ENCODE assay signal across 8 mouse cellular contexts in genomic region chr11:70238591-70239440, GRCm38 (mm10). TPM values are rescaled to one million over a fixed set of nuclear protein-coding genes. Genes with fewer than 3 reads are reported as not detected.
DNase-seq lines count a peak whose midpoint lies in the region; ATAC-seq and TF ChIP-seq lines count a peak whose summit lies in the region.

No protein-coding gene starts in this region.

- H3K9me3 ChIP-seq in embryonic facial prominence, embryonic 13.5 days: no peaks in the 10 kb centered on the region
- H3K9me3 ChIP-seq in intestine, embryonic 15.5 days: no peaks in the 10 kb centered on the region
- no peaks in the 10 kb centered on the region for H3K9me3 ChIP-seq in lung, postnatal 0 days (ENCODE audit: low read length)

- H3ac ChIP-seq in C2C12 (ENCODE audit: control insufficient read depth, insufficient read length, low read depth): peak overlapping the region; percentile 96

- peaks cover 45% of the 10 kb centered on the region for H3K4me1 ChIP-seq in embryonic facial prominence, embryonic 13.5 days
- H3K4me1 ChIP-seq in intestine, embryonic 15.5 days (replicated peaks): peaks cover 15% of the 10 kb centered on the region; the same call in 1 of the 2 replicates
- peaks cover 16% of the 10 kb centered on the region for H3K4me1 ChIP-seq in lung, postnatal 0 days (ENCODE audit: insufficient read depth, low read depth, low read length)

- DNase-seq in cerebellum, adult 11 months: peak; percentile 28
- no peak for DNase-seq in cerebellum, adult 8-10 months
- DNase-seq in lung, postnatal 0 days (ENCODE audit: low spot score): peak; percentile 61
- no peak for DNase-seq in adrenal gland, postnatal 25 days

- ATAC-seq in embryonic facial prominence, embryonic 13.5 days (ENCODE audit: insufficient number of reproducible peaks, insufficient read depth, low FRiP score, low TSS enrichment, low read depth): no peak
- no peak for ATAC-seq in intestine, embryonic 15.5 days
- no peak for ATAC-seq in lung, postnatal 0 days
- ATAC-seq in megakaryocyte-erythroid progenitor cell, adult 5-6 weeks (replicated peaks; ENCODE audit: low FRiP score, low TSS enrichment, poor library complexity, severe bottlenecking): no peak

- H3K79me2 ChIP-seq in C2C12 (ENCODE audit: control insufficient read depth, insufficient read depth): peaks cover 31% of the 10 kb centered on the region

- 13% methylated on average over 23 of the region's 23 CpGs for WGBS in embryonic facial prominence, embryonic 13.5 days
- WGBS in intestine, embryonic 15.5 days: 11% methylated on average over 23 of the region's 23 CpGs
- 8% methylated on average over 23 of the region's 23 CpGs for WGBS in lung, postnatal 0 days

- no peaks in the 10 kb centered on the region for H3K27me3 ChIP-seq in C2C12 (ENCODE audit: control insufficient read depth, insufficient read depth, insufficient read length)
- H3K27me3 ChIP-seq in embryonic facial prominence, embryonic 13.5 days: no peaks in the 10 kb centered on the region
- no peaks in the 10 kb centered on the region for H3K27me3 ChIP-seq in intestine, embryonic 15.5 days (replicated peaks)
- H3K27me3 ChIP-seq in lung, postnatal 0 days (replicated peaks; ENCODE audit: insufficient read depth, low read length): no peaks in the 10 kb centered on the region

- peaks cover 18% of the 10 kb centered on the region for H3K79me3 ChIP-seq in C2C12 (ENCODE audit: low read depth)

- peak overlapping the region; percentile 87 for H3K9ac ChIP-seq in embryonic facial prominence, embryonic 13.5 days
- peak overlapping the region; percentile 94 for H3K9ac ChIP-seq in intestine, embryonic 15.5 days
- H3K9ac ChIP-seq in lung, postnatal 0 days (replicated peaks; ENCODE audit: low read depth): peak overlapping the region; percentile 84

- peak overlapping the region; percentile 83 for H3K4me2 ChIP-seq in embryonic facial prominence, embryonic 13.5 days
- H3K4me2 ChIP-seq in intestine, embryonic 15.5 days (replicated peaks): peak overlapping the region; percentile 69
- H3K4me2 ChIP-seq in lung, postnatal 0 days (replicated peaks; ENCODE audit: low read depth, low read length): peak overlapping the region; percentile 69

- TF ChIP-seq EP300 in lung, postnatal 0 days (IDR thresholded peaks at IDR 0.05): no peak

- H3K4me3 ChIP-seq in C2C12 (ENCODE audit: insufficient read depth, poor library complexity, severe bottlenecking): peak overlapping the region; percentile 84
- H3K4me3 ChIP-seq in embryonic facial prominence, embryonic 13.5 days: peak overlapping the region; percentile 81
- H3K4me3 ChIP-seq in intestine, embryonic 15.5 days (replicated peaks): peak overlapping the region; percentile 92
- H3K4me3 ChIP-seq in lung, postnatal 0 days (ENCODE audit: low read depth, low read length): peak overlapping the region; percentile 72

- no peak for TF ChIP-seq CTCF in C2C12 (IDR thresholded peaks at IDR 0.05; ENCODE audit: control insufficient read depth, insufficient read depth, insufficient read length)
- no peak for TF ChIP-seq CTCF in lung, postnatal 0 days (IDR thresholded peaks at IDR 0.05)

- H3K36me3 ChIP-seq in C2C12 (ENCODE audit: control insufficient read depth, insufficient read depth): peaks cover 11% of the 10 kb centered on the region
- peaks cover 15% of the 10 kb centered on the region for H3K36me3 ChIP-seq in embryonic facial prominence, embryonic 13.5 days
- no peaks in the 10 kb centered on the region for H3K36me3 ChIP-seq in intestine, embryonic 15.5 days
- H3K36me3 ChIP-seq in lung, postnatal 0 days (ENCODE audit: insufficient read depth, low read length): no peaks in the 10 kb centered on the region

- peak overlapping the region; percentile 93 for H3K27ac ChIP-seq in embryonic facial prominence, embryonic 13.5 days
- H3K27ac ChIP-seq in intestine, embryonic 15.5 days: peak overlapping the region; percentile 89
- peak overlapping the region; percentile 95 for H3K27ac ChIP-seq in lung, postnatal 0 days (ENCODE audit: low read length)

TF ChIP-seq in C2C12, 6 proteins besides CTCF, POLR2A, EP300 and RAD21:
- TF ChIP-seq FOSL1 (IDR thresholded peaks at IDR 0.05; ENCODE audit: insufficient read depth, low read length, poor library complexity, severe bottlenecking): no peak
- no peak for TF ChIP-seq MAX (IDR thresholded peaks at IDR 0.05)
- TF ChIP-seq MYOD1 (IDR thresholded peaks at IDR 0.05; ENCODE audit: control insufficient read depth, insufficient read length, low read depth): no peak
- TF ChIP-seq USF1 (IDR thresholded peaks at IDR 0.05; ENCODE audit: low read depth): no peak
- TF ChIP-seq MYOG (IDR thresholded peaks at IDR 0.05; ENCODE audit: control insufficient read depth, extremely low read depth, insufficient read length): no peak
- TF ChIP-seq CEBPB (IDR thresholded peaks at IDR 0.05; ENCODE audit: low read depth): no peak
TF ChIP-seq in C2C12: peak in this region for 0.

RNA-seq across cellular contexts. Expression of gene Gm21988, which starts 0.8 kb away (rescaled TPM):
- 10.8 TPM for polyA plus RNA-seq in C2C12 (2012; fragmentation: generic; extraction: Trizol)
- 11.7 and 13.9 TPM in 2 replicates for polyA plus RNA-seq in embryonic facial prominence, embryonic 13.5 days (2015; fragmentation: Nextera tagmentation; extraction: Ambion mirVana)
- 8.8 and 10.6 TPM in 2 replicates for polyA plus RNA-seq in intestine, embryonic 15.5 days (2015; fragmentation: Nextera tagmentation; extraction: Ambion mirVana)
- 11.0 and 15.3 TPM in 2 replicates for polyA plus RNA-seq in lung, postnatal 0 days (2015; fragmentation: Nextera tagmentation; extraction: Ambion mirVana)
- 5.4 and 9.6 TPM in 2 replicates for total RNA-seq in megakaryocyte-erythroid progenitor cell, adult 5-6 weeks (2014; fragmentation: Nextera tagmentation)
- total RNA-seq in megakaryocyte-erythroid progenitor cell, adult 5-6 weeks (2017): 0.33 and 0.91 TPM in 2 replicates
- 7.1 and 7.2 TPM in 2 replicates for total RNA-seq in adrenal gland, postnatal 25 days (2021)

RNA-seq across cellular contexts. Expression of gene Rnasek, which starts 0.8 kb away (rescaled TPM):
- polyA plus RNA-seq in C2C12 (2012; fragmentation: generic; extraction: Trizol): 300 TPM
- polyA plus RNA-seq in embryonic facial prominence, embryonic 13.5 days (2015; fragmentation: Nextera tagmentation; extraction: Ambion mirVana): 168 and 170 TPM in 2 replicates
- polyA plus RNA-seq in intestine, embryonic 15.5 days (2015; fragmentation: Nextera tagmentation; extraction: Ambion mirVana): 196 and 226 TPM in 2 replicates
- 462 and 484 TPM in 2 replicates for polyA plus RNA-seq in lung, postnatal 0 days (2015; fragmentation: Nextera tagmentation; extraction: Ambion mirVana)
- 109 and 125 TPM in 2 replicates for total RNA-seq in megakaryocyte-erythroid progenitor cell, adult 5-6 weeks (2014; fragmentation: Nextera tagmentation)
- 19.7 and 27.5 TPM in 2 replicates for total RNA-seq in megakaryocyte-erythroid progenitor cell, adult 5-6 weeks (2017)
- 271 and 305 TPM in 2 replicates for total RNA-seq in adrenal gland, postnatal 25 days (2021)

RNA-seq across cellular contexts. Expression of gene 0610010K14Rik, which starts 1.1 kb away (rescaled TPM):
- polyA plus RNA-seq in C2C12 (2012; fragmentation: generic; extraction: Trizol): 91.7 TPM
- polyA plus RNA-seq in embryonic facial prominence, embryonic 13.5 days (2015; fragmentation: Nextera tagmentation; extraction: Ambion mirVana): 188 and 200 TPM in 2 replicates
- polyA plus RNA-seq in intestine, embryonic 15.5 days (2015; fragmentation: Nextera tagmentation; extraction: Ambion mirVana): 133 and 138 TPM in 2 replicates
- 115 and 118 TPM in 2 replicates for polyA plus RNA-seq in lung, postnatal 0 days (2015; fragmentation: Nextera tagmentation; extraction: Ambion mirVana)
- 71.3 and 71.6 TPM in 2 replicates for total RNA-seq in megakaryocyte-erythroid progenitor cell, adult 5-6 weeks (2014; fragmentation: Nextera tagmentation)
- total RNA-seq in megakaryocyte-erythroid progenitor cell, adult 5-6 weeks (2017): 17.9 and 45.7 TPM in 2 replicates
- 45.8 and 59.1 TPM in 2 replicates for total RNA-seq in adrenal gland, postnatal 25 days (2021)

RNA-seq across cellular contexts. Expression of gene Bcl6b, which starts 9.2 kb away (rescaled TPM):
- polyA plus RNA-seq in C2C12 (2012; fragmentation: generic; extraction: Trizol): 9.3 TPM
- polyA plus RNA-seq in embryonic facial prominence, embryonic 13.5 days (2015; fragmentation: Nextera tagmentation; extraction: Ambion mirVana): 11.1 and 11.3 TPM in 2 replicates
- 11.1 and 11.9 TPM in 2 replicates for polyA plus RNA-seq in intestine, embryonic 15.5 days (2015; fragmentation: Nextera tagmentation; extraction: Ambion mirVana)
- 19.2 and 31.6 TPM in 2 replicates for polyA plus RNA-seq in lung, postnatal 0 days (2015; fragmentation: Nextera tagmentation; extraction: Ambion mirVana)
- total RNA-seq in megakaryocyte-erythroid progenitor cell, adult 5-6 weeks (2014; fragmentation: Nextera tagmentation): 0.28 and 0.62 TPM in 2 replicates
- total RNA-seq in megakaryocyte-erythroid progenitor cell, adult 5-6 weeks (2017): not detected in 2 replicates
- 12.2 and 20.5 TPM in 2 replicates for total RNA-seq in adrenal gland, postnatal 25 days (2021)

RNA-seq across cellular contexts. Expression of gene Alox12, which starts 16.3 kb away (rescaled TPM):
- polyA plus RNA-seq in C2C12 (2012; fragmentation: generic; extraction: Trizol): 0.47 TPM
- polyA plus RNA-seq in embryonic facial prominence, embryonic 13.5 days (2015; fragmentation: Nextera tagmentation; extraction: Ambion mirVana): 6.7 and 7.6 TPM in 2 replicates
- polyA plus RNA-seq in intestine, embryonic 15.5 days (2015; fragmentation: Nextera tagmentation; extraction: Ambion mirVana): 2.1 and 2.2 TPM in 2 replicates
- polyA plus RNA-seq in lung, postnatal 0 days (2015; fragmentation: Nextera tagmentation; extraction: Ambion mirVana): 5.8 and 7.0 TPM in 2 replicates
- 0.48 TPM in 1 of 2 replicates, not detected in the other for total RNA-seq in megakaryocyte-erythroid progenitor cell, adult 5-6 weeks (2014; fragmentation: Nextera tagmentation)
- total RNA-seq in megakaryocyte-erythroid progenitor cell, adult 5-6 weeks (2017): 0.11 and 0.42 TPM in 2 replicates
- total RNA-seq in adrenal gland, postnatal 25 days (2021): 1.5 and 1.8 TPM in 2 replicates

Comparison
In these comparisons a context has a peak if more than half of its experiments do, and no peak if none do; other contexts are left out.
1. DNase-seq: peak in cerebellum, adult 11 months (single experiment) and lung, postnatal 0 days (single experiment); none in cerebellum, adult 8-10 months (single experiment) and adrenal gland, postnatal 25 days (single experiment).
2. Peak in every context shown above with its lines, with median percentiles within 50 percentile points of each other: H3K4me3 ChIP-seq, H3K27ac ChIP-seq, H3K4me2 ChIP-seq and H3K9ac ChIP-seq.